Mouse (Mus musculus): ENCODE measurements around the gene Npvf.

GRCm38 (mm10) chr6:50647656-50648055 lies 6.6 kb downstream of the Npvf start:
- TF ChIP-seq CTCF (IDR thresholded peaks at IDR 0.05; ENCODE audit: low read depth, low read length) (no peak), TAL1 (conservative IDR thresholded peaks at IDR 0.05; ENCODE audit: low read depth, low read length) (no peak)
